Mouse (Mus musculus): Measurements from ENCODE around the gene Hmga2. TPM values are rescaled to one million over a fixed set of nuclear protein-coding genes. Genes with fewer than 3 reads are reported as not detected.
"Not testable (repeated sequence)": the region's sequence is repeated elsewhere in the genome, so short reads cannot be mapped to it uniquely, and the experiment has no call there.

Gene Hmga2
- total and polyA plus RNA-seq, 2 experiments from 2014 or later: 0.24 to 0.52 TPM

DNA sequence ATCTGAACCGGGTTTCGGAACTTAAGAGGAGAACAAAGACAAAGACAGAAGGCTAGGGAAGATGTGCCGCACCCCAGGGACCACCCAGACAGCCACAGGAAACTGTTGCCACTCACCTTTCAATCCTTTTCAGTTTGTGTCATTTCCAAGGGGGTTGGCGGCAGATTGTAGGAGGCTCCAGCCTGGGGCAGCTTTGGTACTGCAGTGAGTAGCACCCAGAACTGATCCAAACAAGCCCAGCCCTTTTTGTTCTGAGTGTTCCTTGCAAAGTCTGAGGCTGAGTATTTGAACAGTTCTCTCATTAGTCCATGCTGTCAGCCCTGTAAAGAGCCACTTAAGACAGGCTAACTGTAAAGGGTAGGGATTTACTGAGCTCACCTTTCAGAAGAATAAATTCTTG is 136.9 kb downstream of the Hmga2 start:
- Histone ChIP-seq H3K27me3 (ENCODE audit: insufficient read depth, low read length) (no peaks in the 10 kb centered on the region; the same call in 1 of the 2 replicates), H3K36me3 (ENCODE audit: insufficient read depth) (no peaks in the 10 kb centered on the region), H3K4me3 (ENCODE audit: low read depth, low read length) (no peak overlapping the region), H3K9me3 (ENCODE audit: low read length) (no peaks in the 10 kb centered on the region), H3K4me1 (ENCODE audit: insufficient read depth) (no peaks in the 10 kb centered on the region), H3K4me2 (ENCODE audit: low read depth) (no peak overlapping the region), H3K27ac (ENCODE audit: low read depth, low read length) (no peak overlapping the region), H3K9ac (no peak overlapping the region)
- ATAC-seq: no peak
- no peak for DNase-seq
- no peak for TF ChIP-seq CTCF (IDR thresholded peaks at IDR 0.05; ENCODE audit: low read depth)
- 56% methylated on average over 4 of the region's 4 CpGs for WGBS

GRCm38 (mm10) chr10:120338841-120339240 is 137.4 kb downstream of the Hmga2 start:
- DNase-seq: no peak
- Histone ChIP-seq H3K9ac (no peak overlapping the region), H3K27ac (ENCODE audit: low read depth, low read length) (no peak overlapping the region), H3K4me1 (ENCODE audit: insufficient read depth) (no peaks in the 10 kb centered on the region), H3K36me3 (ENCODE audit: insufficient read depth) (no peaks in the 10 kb centered on the region), H3K27me3 (ENCODE audit: insufficient read depth, low read length) (no peaks in the 10 kb centered on the region), H3K4me3 (ENCODE audit: low read depth, low read length) (no peak overlapping the region), H3K9me3 (ENCODE audit: low read length) (no peaks in the 10 kb centered on the region), H3K4me2 (ENCODE audit: low read depth) (no peak overlapping the region)
- ATAC-seq: no peak
- WGBS: 51% methylated on average over 5 of the region's 5 CpGs
- no peak for TF ChIP-seq CTCF (IDR thresholded peaks at IDR 0.05; ENCODE audit: low read depth)

GRCm38 (mm10) chr10:120338431-120338830 is 137.8 kb downstream of the Hmga2 start:
- not testable (repeated sequence) for DNase-seq; H3K4me3 ChIP-seq (ENCODE audit: low read depth, low read length); H3K9ac ChIP-seq; H3K27me3 ChIP-seq (ENCODE audit: insufficient read depth, low read length); H3K36me3 ChIP-seq (ENCODE audit: insufficient read depth); H3K4me2 ChIP-seq (ENCODE audit: low read depth); H3K4me1 ChIP-seq (ENCODE audit: insufficient read depth); H3K9me3 ChIP-seq (ENCODE audit: low read length); H3K27ac ChIP-seq (ENCODE audit: low read depth, low read length); ATAC-seq
- 94% methylated on average over 1 of the region's 1 CpGs for WGBS

DNA sequence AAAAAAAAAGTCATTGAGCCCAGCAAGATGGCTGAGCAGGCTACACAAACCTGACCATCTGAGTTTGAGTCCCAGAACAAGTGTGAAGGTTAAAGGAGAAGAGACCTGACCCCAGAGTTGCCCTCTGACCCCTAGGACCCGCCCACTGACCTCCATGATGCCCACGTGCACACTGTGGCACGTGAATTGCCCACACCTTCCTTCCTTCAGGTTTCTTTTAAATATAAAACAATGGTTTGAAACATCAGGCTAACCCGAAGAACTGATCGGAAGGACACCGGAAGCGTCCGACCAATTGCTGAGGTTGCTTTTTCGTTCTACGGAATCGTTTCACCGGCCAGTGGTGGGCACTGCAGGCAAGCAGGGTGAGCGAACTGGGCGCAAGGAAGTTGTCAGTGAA is 148.3 kb downstream of the Hmga2 start:
- H3K4me1 ChIP-seq (ENCODE audit: insufficient read depth): no peaks in the 10 kb centered on the region
- no peaks in the 10 kb centered on the region for H3K27me3 ChIP-seq (ENCODE audit: insufficient read depth, low read length)
- no peak overlapping the region for H3K27ac ChIP-seq (ENCODE audit: low read depth, low read length)
- H3K36me3 ChIP-seq (ENCODE audit: insufficient read depth): no peaks in the 10 kb centered on the region
- H3K9me3 ChIP-seq (ENCODE audit: low read length): no peaks in the 10 kb centered on the region
- no peak overlapping the region for H3K9ac ChIP-seq
- ATAC-seq: no peak
- no peak for DNase-seq
- TF ChIP-seq CTCF (IDR thresholded peaks at IDR 0.05; ENCODE audit: low read depth): no peak
- no peak overlapping the region for H3K4me3 ChIP-seq (ENCODE audit: low read depth, low read length)
- no peak overlapping the region for H3K4me2 ChIP-seq (ENCODE audit: low read depth)
- WGBS: 93% methylated on average over 14 of the region's 14 CpGs

DNA sequence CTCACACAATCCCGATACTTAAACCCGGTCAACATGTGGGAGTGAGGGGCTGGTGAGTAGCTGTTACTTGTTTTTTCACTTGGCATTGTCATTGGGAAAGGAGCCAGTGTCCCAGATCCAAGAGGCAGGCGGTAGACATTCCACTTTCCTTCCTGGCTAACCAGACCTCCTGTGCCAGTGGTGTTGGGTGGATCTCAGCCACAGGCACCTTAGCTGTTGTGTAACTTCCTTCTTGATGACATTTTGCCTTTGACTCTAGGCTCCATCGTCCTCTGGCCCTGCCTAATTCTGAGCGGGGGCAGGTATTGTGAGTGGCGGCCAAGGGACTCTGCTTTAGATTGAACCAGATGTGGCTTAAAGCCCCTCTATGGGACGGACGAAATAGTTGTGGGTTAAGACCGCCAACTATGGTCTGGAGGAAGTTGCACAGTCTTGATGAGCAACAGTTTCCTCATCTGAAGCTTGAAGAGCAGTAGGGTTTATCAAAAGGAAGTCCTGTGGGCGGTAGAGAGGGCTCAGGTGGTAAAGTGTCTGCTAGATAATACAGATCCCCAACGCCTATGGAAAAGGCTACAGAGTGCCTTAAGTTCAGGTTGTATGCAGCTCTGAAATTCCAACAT is 152.6 kb downstream of the Hmga2 start:
- TF ChIP-seq CTCF (IDR thresholded peaks at IDR 0.05; ENCODE audit: low read depth): no peak
- peaks cover 6% of the 10 kb centered on the region; the same call in 1 of the 2 replicates for H3K9me3 ChIP-seq (ENCODE audit: low read length)
- 90% methylated on average over 11 of the region's 11 CpGs for WGBS
- no peaks in the 10 kb centered on the region for H3K27me3 ChIP-seq (ENCODE audit: insufficient read depth, low read length)
- DNase-seq: no peak
- no peaks in the 10 kb centered on the region for H3K4me1 ChIP-seq (ENCODE audit: insufficient read depth)
- no peak overlapping the region for H3K4me2 ChIP-seq (ENCODE audit: low read depth)
- no peak overlapping the region for H3K4me3 ChIP-seq (ENCODE audit: low read depth, low read length)
- ATAC-seq: no peak
- H3K27ac ChIP-seq (ENCODE audit: low read depth, low read length): no peak overlapping the region
- H3K36me3 ChIP-seq (ENCODE audit: insufficient read depth): no peaks in the 10 kb centered on the region
- no peak overlapping the region for H3K9ac ChIP-seq

DNA sequence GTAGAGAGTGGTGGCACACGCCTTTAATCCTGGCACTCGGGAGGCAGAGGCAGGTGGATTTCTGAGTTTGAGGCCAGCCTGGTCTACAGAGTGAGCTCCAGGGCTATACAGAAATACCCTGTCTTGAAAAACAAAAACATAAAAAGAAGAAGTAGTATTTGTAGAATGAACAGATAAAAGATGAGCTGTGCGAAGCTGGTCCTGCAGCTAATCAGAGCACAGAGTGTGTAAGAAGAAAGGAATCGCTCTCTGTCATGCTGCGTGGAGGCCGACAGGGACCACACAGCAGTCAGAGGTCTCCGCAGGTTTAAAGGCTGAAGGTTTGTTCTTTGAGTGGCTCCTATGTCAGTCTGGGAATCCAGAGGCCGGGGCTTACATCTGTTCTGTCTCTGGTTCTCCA is 153.5 kb downstream of the Hmga2 start:
- no peak for DNase-seq
- H3K9me3 ChIP-seq (ENCODE audit: low read length): peaks cover 6% of the 10 kb centered on the region; the same call in 1 of the 2 replicates
- no peak overlapping the region for H3K4me3 ChIP-seq (ENCODE audit: low read depth, low read length)
- no peaks in the 10 kb centered on the region for H3K4me1 ChIP-seq (ENCODE audit: insufficient read depth)
- no peak for TF ChIP-seq CTCF (IDR thresholded peaks at IDR 0.05; ENCODE audit: low read depth)
- no peak overlapping the region for H3K4me2 ChIP-seq (ENCODE audit: low read depth)
- no peak for ATAC-seq
- no peaks in the 10 kb centered on the region for H3K36me3 ChIP-seq (ENCODE audit: insufficient read depth)
- no peak overlapping the region for H3K27ac ChIP-seq (ENCODE audit: low read depth, low read length)
- 92% methylated on average over 8 of the region's 8 CpGs for WGBS
- H3K9ac ChIP-seq: no peak overlapping the region
- H3K27me3 ChIP-seq (ENCODE audit: insufficient read depth, low read length): no peaks in the 10 kb centered on the region

GRCm38 (mm10) chr10:120319614-120320013 is 156.7 kb downstream of the Hmga2 start:
- Histone ChIP-seq H3K27ac (ENCODE audit: low read depth, low read length) (no peak overlapping the region), H3K4me3 (ENCODE audit: low read depth, low read length) (no peak overlapping the region), H3K9me3 (ENCODE audit: low read length) (peaks cover 6% of the 10 kb centered on the region; the same call in 1 of the 2 replicates), H3K4me2 (ENCODE audit: low read depth) (no peak overlapping the region), H3K36me3 (ENCODE audit: insufficient read depth) (no peaks in the 10 kb centered on the region), H3K4me1 (ENCODE audit: insufficient read depth) (no peaks in the 10 kb centered on the region), H3K27me3 (ENCODE audit: insufficient read depth, low read length) (no peaks in the 10 kb centered on the region), H3K9ac (no peak overlapping the region)
- no peak for DNase-seq
- TF ChIP-seq CTCF (IDR thresholded peaks at IDR 0.05; ENCODE audit: low read depth): no peak
- ATAC-seq: no peak
- WGBS: 91% methylated on average over 12 of the region's 12 CpGs

MicroRNA genes within 50 kb of the gene (microRNA counts, 519-probe panel; counts per million panel counts)
- not detected for microRNA mmu-miR-763

Small RNA genes lying within 50 kb of the gene (microRNA-seq; reads per million reads assigned to microRNA genes)
- gene Mir763: 0 to 0.12 reads per million in 2 experiments

Other genes starting within 250 kb of the Hmga2 start
- gene Llph, start 249.4 kb downstream of the Hmga2 start, total RNA-seq (2014; rRNA removed): 22.1 and 23.8 TPM in 2 replicates
- gene Llph, start 249.4 kb downstream of the Hmga2 start, polyA plus RNA-seq (2015; fragmentation: Nextera tagmentation; extraction: Ambion mirVana): 42.1 and 46.7 TPM in 2 replicates

Data from forebrain, postnatal 0 days (tissue).